9 mouse cellular contexts compared by ENCODE assay signal in genomic region chr8:45844097-45844885, GRCm38 (mm10). TPM values are rescaled to one million over a fixed set of nuclear protein-coding genes. Genes with fewer than 3 reads are reported as not detected.
DNase-seq lines count a peak whose midpoint lies in the region; ATAC-seq and TF ChIP-seq lines count a peak whose summit lies in the region.
"Had no signal": no experiment of that assay in that cellular context is flagged by ENCODE, and none has a peak within 500 bp of the region (broad histone marks: within the 10 kb centered on the region; RNA-seq: fewer than 3 reads in every experiment).

No protein-coding gene starts in this region.

- 0 out of 2 replicates have a peak, but pooled peaks cover 6% of the 10 kb centered on the region for H3K4me1 ChIP-seq in intestine, embryonic 14.5 days (replicated peaks; ENCODE audit: control insufficient read depth, insufficient read depth, low read length)
- H3K4me1 ChIP-seq in intestine, postnatal 0 days (replicated peaks; ENCODE audit: control insufficient read depth, insufficient read depth, low read length): no peaks in the 10 kb centered on the region
- no peaks in the 10 kb centered on the region; the same call in 1 of the 2 replicates for H3K4me1 ChIP-seq in hindbrain, embryonic 16.5 days (ENCODE audit: control insufficient read depth, insufficient read depth, low read depth, low read length)

- ATAC-seq in intestine, embryonic 14.5 days (replicated peaks; ENCODE audit: low FRiP score, low TSS enrichment, low read depth): no peak
- ATAC-seq in intestine, postnatal 0 days: no peak
- peak; percentile 90 for ATAC-seq in frontal cortex, adult (ENCODE audit: low TSS enrichment)
- peak; percentile 96 for ATAC-seq in hindbrain, embryonic 16.5 days
- ATAC-seq in megakaryocyte, adult 5-6 weeks (ENCODE audit: poor library complexity, severe bottlenecking): no peak

- H3K27ac ChIP-seq in intestine, embryonic 14.5 days (ENCODE audit: low read depth): peak overlapping the region; percentile 55
- H3K27ac ChIP-seq in intestine, postnatal 0 days (ENCODE audit: low read depth, low read length): no peak overlapping the region
- H3K27ac ChIP-seq in hindbrain, embryonic 16.5 days (ENCODE audit: low read depth, low read length): peak overlapping the region; percentile 60

- no peak overlapping the region for H3K4me3 ChIP-seq in intestine, embryonic 14.5 days (ENCODE audit: low read depth, low read length)
- no peak overlapping the region for H3K4me3 ChIP-seq in intestine, postnatal 0 days (ENCODE audit: low read depth, low read length)
- no peak overlapping the region for H3K4me3 ChIP-seq in hindbrain, embryonic 16.5 days (ENCODE audit: low read length)

- no peak for DNase-seq in intestine, embryonic 14.5 days (ENCODE audit: low spot score)
- peak; percentile 71 for DNase-seq in lung, postnatal 10 days
- DNase-seq in ovary, postnatal 14 days (ENCODE audit: low spot score): no peak
- no peak for DNase-seq in adrenal gland, adult (ENCODE audit: inconsistent age in 2 of 2, low spot score in 1 of 2)

- no peak overlapping the region for H3K4me2 ChIP-seq in intestine, embryonic 14.5 days (ENCODE audit: low read length)
- H3K4me2 ChIP-seq in intestine, postnatal 0 days (replicated peaks; ENCODE audit: low read depth): no peak overlapping the region
- H3K4me2 ChIP-seq in hindbrain, embryonic 16.5 days (ENCODE audit: low read length): no peak overlapping the region

- H3K9ac ChIP-seq in intestine, embryonic 14.5 days (ENCODE audit: low read length): no peak overlapping the region
- no peak overlapping the region for H3K9ac ChIP-seq in intestine, postnatal 0 days (ENCODE audit: low read depth, low read length)
- H3K9ac ChIP-seq in hindbrain, embryonic 16.5 days (ENCODE audit: low read depth, low read length): no peak overlapping the region

- WGBS in intestine, embryonic 14.5 days: 65% methylated on average over 6 of the region's 6 CpGs
- 62% methylated on average over 6 of the region's 6 CpGs for WGBS in intestine, postnatal 0 days
- WGBS in hindbrain, embryonic 16.5 days: 43% methylated on average over 6 of the region's 6 CpGs

- no peaks in the 10 kb centered on the region for H3K9me3 ChIP-seq in intestine, embryonic 14.5 days (ENCODE audit: control insufficient read depth, low read length)
- H3K9me3 ChIP-seq in intestine, postnatal 0 days (ENCODE audit: control insufficient read depth): no peaks in the 10 kb centered on the region
- H3K9me3 ChIP-seq in hindbrain, embryonic 16.5 days (ENCODE audit: control insufficient read depth, low read length): no peaks in the 10 kb centered on the region

- no peaks in the 10 kb centered on the region for H3K36me3 ChIP-seq in intestine, embryonic 14.5 days (ENCODE audit: control insufficient read depth, insufficient read depth, low read length)
- H3K36me3 ChIP-seq in intestine, postnatal 0 days (ENCODE audit: control insufficient read depth, insufficient read depth): no peaks in the 10 kb centered on the region
- no peaks in the 10 kb centered on the region for H3K36me3 ChIP-seq in hindbrain, embryonic 16.5 days (ENCODE audit: control insufficient read depth, insufficient read depth, low read length)

- H3K27me3 ChIP-seq in intestine, embryonic 14.5 days (replicated peaks; ENCODE audit: control insufficient read depth, insufficient read depth, low read length): no peaks in the 10 kb centered on the region
- no peaks in the 10 kb centered on the region for H3K27me3 ChIP-seq in intestine, postnatal 0 days (replicated peaks; ENCODE audit: control insufficient read depth, insufficient read depth, low read length)
- no peaks in the 10 kb centered on the region for H3K27me3 ChIP-seq in hindbrain, embryonic 16.5 days (replicated peaks; ENCODE audit: control insufficient read depth, insufficient read depth, low read length)
- H3K27me3 ChIP-seq: CH12.LX had no signal

- no peak for TF ChIP-seq CTCF in intestine, postnatal 0 days (IDR thresholded peaks at IDR 0.05; ENCODE audit: low read depth)

RNA-seq across cellular contexts. Expression of gene Pdlim3, which starts 41.0 kb away (rescaled TPM):
- polyA plus RNA-seq in intestine, embryonic 14.5 days (2014; fragmentation: Nextera tagmentation; extraction: Ambion mirVana): 90.3 and 103 TPM in 2 replicates
- 134 and 149 TPM in 2 replicates for polyA plus RNA-seq in intestine, postnatal 0 days (2015; fragmentation: Nextera tagmentation; extraction: Ambion mirVana)
- polyA plus RNA-seq in hindbrain, embryonic 16.5 days (2015; fragmentation: Nextera tagmentation; extraction: Ambion mirVana): 19.7 and 27.2 TPM in 2 replicates
- not detected in 2 replicates for total RNA-seq in megakaryocyte, adult 5-6 weeks (2015)
- total RNA-seq in megakaryocyte, adult 5-6 weeks (2017): not detected in 2 replicates

Comparison
In these comparisons a context has a peak if more than half of its experiments do, and no peak if none do; other contexts are left out.
1. ATAC-seq: peak in frontal cortex, adult (single experiment) and hindbrain, embryonic 16.5 days (single experiment); none in intestine, embryonic 14.5 days (single experiment), intestine, postnatal 0 days (single experiment) and megakaryocyte, adult 5-6 weeks (single experiment).